Mouse (Mus musculus) lung, postnatal 0 days (tissue): ENCODE measurements around the gene Prmt3. TPM values are rescaled to one million over a fixed set of nuclear protein-coding genes. Genes with fewer than 3 reads are reported as not detected.

Experiments used
- ATAC-seq: fragments of 200-750 bp; cut with Nextera tagmentation; 2 replicates; pipeline ENCODE4 v1.8.0; 2017; ENCODE audit warnings: moderate library complexity
- DNase-seq: peaks from one replicate; pipeline ENCODE4 v3.0.0-alpha.2; 2016; ENCODE audit warnings: low spot score
- H3K27ac ChIP-seq: fragments of 300-500 bp; sonication (generic); 2 replicates; pipeline ENCODE4 v1.5.1; 2014; ENCODE audit warnings: antibody characterized with exemption, mild to moderate bottlenecking, low read length, mixed read lengths
- H3K27me3 ChIP-seq: fragments of 300-500 bp; sonication (generic); replicated peaks from 2 replicates; pipeline ENCODE4 v1.6.1; 2014; ENCODE audit warnings: low read length, mixed read lengths; ENCODE audit not compliant: insufficient read depth
- H3K36me3 ChIP-seq: fragments of 300-500 bp; sonication (generic); 2 replicates; pipeline ENCODE4 v1.6.1; 2014; ENCODE audit warnings: low read length, mixed read lengths; ENCODE audit not compliant: insufficient read depth
- H3K4me1 ChIP-seq: fragments of 300-500 bp; sonication (generic); 2 replicates; pipeline ENCODE4 v1.6.1; 2014; ENCODE audit warnings: antibody characterized with exemption, low read depth, low read length, mixed read lengths; ENCODE audit not compliant: insufficient read depth
- H3K4me2 ChIP-seq: fragments of 300-500 bp; sonication (generic); replicated peaks from 2 replicates; pipeline ENCODE4 v1.6.1; 2014; ENCODE audit warnings: low read depth, mild to moderate bottlenecking, low read length, moderate library complexity, mixed read lengths
- H3K4me3 ChIP-seq: fragments of 300-500 bp; sonication (generic); 2 replicates; pipeline ENCODE4 v1.5.1; 2014; ENCODE audit warnings: low read depth, low read length
- H3K9ac ChIP-seq: fragments of 300-500 bp; sonication (generic); replicated peaks from 2 replicates; pipeline ENCODE4 v1.6.1; 2014; ENCODE audit warnings: low read depth, mild to moderate bottlenecking
- H3K9me3 ChIP-seq: fragments of 300-500 bp; sonication (generic); 2 replicates; pipeline ENCODE4 v1.6.1; 2016; ENCODE audit warnings: low read length, mixed read lengths
- CTCF ChIP-seq: IDR thresholded peaks from 2 replicates; pipeline ENCODE4 v1.5.1; 2016; ENCODE audit warnings: antibody characterized with exemption, mild to moderate bottlenecking
- EP300 ChIP-seq: IDR thresholded peaks from 2 replicates; pipeline ENCODE4 v1.6.1; 2016; ENCODE audit warnings: antibody characterized with exemption, mild to moderate bottlenecking, control low read depth
- WGBS: fragments of 180-500 bp; shearing (Covaris S2); extraction: QIAGEN DNeasy Blood & Tissue Kit; methylation state at CpG from one replicate; pipeline ENCODE4 v1.1.7; 2014; 5-methylcytosine and 5-hydroxymethylcytosine counted together
- polyA plus RNA-seq: library from polyadenylated mRNA; unstranded; fragments of >200 nt; fragmentation: Nextera tagmentation; extraction: Ambion mirVana; gene quantifications from 2 replicates; pipeline ENCODE4 v1.2.1, GENCODE M21; 2015

The Prmt3 gene
- polyA plus RNA-seq, 1 experiment from 2014 or later = 15.9 TPM

- peak; percentile 70 for TF ChIP-seq CTCF
- no peak for TF ChIP-seq EP300
- H3K9me3 ChIP-seq = no peaks in the 10 kb centered on the region
- H3K4me1 ChIP-seq = no peaks in the 10 kb centered on the region
- peak; percentile 54 for DNase-seq
- H3K4me3 ChIP-seq = no peak overlapping the region
- peak overlapping the region; percentile 11; the same call in 1 of the 2 replicates for H3K4me2 ChIP-seq
- no peaks in the 10 kb centered on the region for H3K36me3 ChIP-seq
- no peak overlapping the region for H3K27ac ChIP-seq
- no peaks in the 10 kb centered on the region for H3K27me3 ChIP-seq
- H3K9ac ChIP-seq = no peak overlapping the region
- 24% methylated on average over 25 of the region's 25 CpGs for whole genome bisulfite sequencing
- ATAC-seq = peak; percentile 41; the same call in 1 of the 2 replicates
Observed at GRCm38 (mm10) chr7:49752730-49753506, 25.2 kb upstream of the Prmt3 start.

GRCm38 (mm10) chr7:49754767-49755166, 23.4 kb upstream of the Prmt3 start:
- peaks cover 3% of the 10 kb centered on the region; the same call in 1 of the 2 replicates for H3K4me1 ChIP-seq
- no peaks in the 10 kb centered on the region for H3K36me3 ChIP-seq
- H3K27me3 ChIP-seq = no peaks in the 10 kb centered on the region
- H3K9ac ChIP-seq = no peak overlapping the region
- DNase-seq = peak; percentile 58
- 3% methylated on average over 9 of the region's 9 CpGs for WGBS
- ATAC-seq = peak; percentile 26; the same call in 1 of the 2 replicates
- no peaks in the 10 kb centered on the region for H3K9me3 ChIP-seq
- no peak overlapping the region for H3K4me3 ChIP-seq
- no peak overlapping the region for H3K4me2 ChIP-seq
- TF ChIP-seq CTCF = peak; percentile 87
- no peak for TF ChIP-seq EP300
- no peak overlapping the region for H3K27ac ChIP-seq

GRCm38 (mm10) chr7:49758934-49759571, 19.1 kb upstream of the Prmt3 start, which contains the start of gene Htatip2:
TSS of gene Htatip2 (plus strand) at chr7:49759115.
- H3K27ac ChIP-seq = no peak within 1 kb of the TSS
- H3K4me2 ChIP-seq = peak within 1 kb of the TSS; percentile 66
- peaks cover 3% of the 10 kb centered on the region; the same call in 1 of the 2 replicates for H3K4me1 ChIP-seq
- no peaks in the 10 kb centered on the region for H3K36me3 ChIP-seq
- no peak for TF ChIP-seq CTCF
- no peaks in the 10 kb centered on the region for H3K9me3 ChIP-seq
- DNase-seq = peak; percentile 56
- no peaks in the 10 kb centered on the region for H3K27me3 ChIP-seq
- WGBS = 3% methylated on average over 24 of the region's 42 CpGs
- peak within 1 kb of the TSS; percentile 48 for H3K4me3 ChIP-seq
- peak; percentile 79 for ATAC-seq
- peak within 1 kb of the TSS; percentile 17 for H3K9ac ChIP-seq

- Histone ChIP-seq H3K27ac (no peak overlapping the region), H3K4me3 (no peak overlapping the region), H3K4me2 (no peak overlapping the region), H3K4me1 (peaks cover 3% of the 10 kb centered on the region; the same call in 1 of the 2 replicates), H3K27me3 (no peaks in the 10 kb centered on the region), H3K9ac (no peak overlapping the region), H3K9me3 (no peaks in the 10 kb centered on the region), H3K36me3 (no peaks in the 10 kb centered on the region)
- DNase-seq = no peak
- 0 out of 2 replicates have a peak, but pooled peaks have one; percentile 15 for ATAC-seq
- TF ChIP-seq CTCF (no peak), EP300 (no peak)
- WGBS = 67% methylated on average over 13 of the region's 13 CpGs
Observed at GRCm38 (mm10) chr7:49762605-49763004, 15.5 kb upstream of the Prmt3 start.

- no peaks in the 10 kb centered on the region; the same call in 1 of the 2 replicates for H3K4me1 ChIP-seq
- no peak overlapping the region for H3K4me2 ChIP-seq
- no peak for TF ChIP-seq EP300
- no peak for DNase-seq
- H3K27ac ChIP-seq = no peak overlapping the region
- H3K9me3 ChIP-seq = no peaks in the 10 kb centered on the region
- ATAC-seq = no peak
- no peaks in the 10 kb centered on the region for H3K27me3 ChIP-seq
- 52% methylated on average over 10 of the region's 10 CpGs for WGBS
- H3K4me3 ChIP-seq = no peak overlapping the region
- no peak overlapping the region for H3K9ac ChIP-seq
- no peaks in the 10 kb centered on the region for H3K36me3 ChIP-seq
Observed at GRCm38 (mm10) chr7:49764011-49764716, 14.0 kb upstream of the Prmt3 start.

- ATAC-seq = no peak
- H3K27ac ChIP-seq = no peak overlapping the region
- WGBS = 78% methylated on average over 7 of the region's 7 CpGs
Observed at GRCm38 (mm10) chr7:49766166-49766565, 12.0 kb upstream of the Prmt3 start.

More at GRCm38 (mm10) chr7:49766166-49766565, 12.0 kb upstream of the Prmt3 start:
- Histone ChIP-seq H3K4me1 (no peaks in the 10 kb centered on the region), H3K36me3 (no peaks in the 10 kb centered on the region), H3K9me3 (no peaks in the 10 kb centered on the region), H3K27me3 (no peaks in the 10 kb centered on the region), H3K9ac (no peak overlapping the region), H3K4me2 (no peak overlapping the region), H3K4me3 (no peak overlapping the region)
- no peak for TF ChIP-seq CTCF
- TF ChIP-seq EP300 = no peak
- no peak for DNase-seq
